Comparison of ENCODE assay signal across 8 mouse cellular contexts in genomic region chr10:8742872-8743271, GRCm38 (mm10).
DNase-seq lines count a peak whose midpoint lies in the region; ATAC-seq lines count a peak whose summit lies in the region.

No protein-coding gene starts in this region.

- H3K4me3 ChIP-seq in forebrain, embryonic 11.5 days (ENCODE audit: low read depth, low read length) = no peak overlapping the region

- 40% methylated on average over 2 of the region's 2 CpGs for WGBS in forebrain, embryonic 11.5 days

- ATAC-seq in forebrain, embryonic 11.5 days (replicated peaks; ENCODE audit: low FRiP score) = no peak; the same call in 1 of the 2 replicates

- H3K9ac ChIP-seq in forebrain, embryonic 11.5 days (ENCODE audit: low read length) = no peak overlapping the region

- H3K9me3 ChIP-seq in forebrain, embryonic 11.5 days (ENCODE audit: control insufficient read depth, low read length) = no peaks in the 10 kb centered on the region

- H3K4me2 ChIP-seq in forebrain, embryonic 11.5 days (ENCODE audit: low read depth, low read length, severe bottlenecking) = no peak overlapping the region

- no peaks in the 10 kb centered on the region; the same call in 1 of the 2 replicates for H3K36me3 ChIP-seq in forebrain, embryonic 11.5 days (ENCODE audit: control insufficient read depth, insufficient read depth, low read length)

- H3K27me3 ChIP-seq in forebrain, embryonic 11.5 days (ENCODE audit: control insufficient read depth, insufficient read depth, low read length) = no peaks in the 10 kb centered on the region

- H3K4me1 ChIP-seq in forebrain, embryonic 11.5 days (replicated peaks; ENCODE audit: control insufficient read depth, insufficient read depth, low read length) = peaks cover 3% of the 10 kb centered on the region; the same call in 1 of the 2 replicates

- no peak overlapping the region for H3K27ac ChIP-seq in forebrain, embryonic 11.5 days (ENCODE audit: low read depth, low read length)

- peak; percentile 71 for DNase-seq in gastrocnemius, adult 18-20 months (ENCODE audit: low spot score)
- DNase-seq in gastrocnemius, adult 8-10 months (ENCODE audit: low spot score in 2 of 2) = no peak
- DNase-seq in 416B (ENCODE audit: low read depth) = peak; percentile 24
- peak; percentile 79 for DNase-seq in adrenal gland, postnatal 25 days
- peak; percentile 82 for DNase-seq in forebrain, embryonic 11.5 days (ENCODE audit: low spot score)
- peak; percentile 28 to 55 for DNase-seq in kidney, adult 8-10 months
- DNase-seq in lung, postnatal 25 days (ENCODE audit: low spot score) = peak; percentile 77
- peak; percentile 44 to 74 for DNase-seq in spleen, postnatal 4 days (ENCODE audit: low spot score in 2 of 2)

Comparison
In these comparisons a context has a peak if more than half of its experiments do, and no peak if none do; other contexts are left out.
1. DNase-seq: peak in gastrocnemius, adult 18-20 months (single experiment), 416B (single experiment), adrenal gland, postnatal 25 days (single experiment), forebrain, embryonic 11.5 days (single experiment), kidney, adult 8-10 months (2 of 2), lung, postnatal 25 days (single experiment) and spleen, postnatal 4 days (2 of 2); none in gastrocnemius, adult 8-10 months (0 of 2).